Mouse (Mus musculus): Measurements from ENCODE around the gene Fbxo21. TPM values are rescaled to one million over a fixed set of nuclear protein-coding genes. Genes with fewer than 3 reads are reported as not detected.

The Fbxo21 gene
- total and polyA plus RNA-seq, 3 experiments, result 10.7 to 19.3 (median 13.7) TPM

GRCm38 (mm10) chr5:117979082-117979481, 2.6 kb downstream of the Fbxo21 start:
- Histone ChIP-seq H3K4me3 (replicated peaks in 1 of 3; ENCODE audit: low read depth in 2 of 3, low read length in 2 of 3, poor library complexity in 1 of 3) (no peak overlapping the region), H3K4me1 (ENCODE audit: control insufficient read depth in 1 of 2, insufficient read depth in 2 of 2) (peaks cover 9 to 25% of the 10 kb centered on the region in 2 experiments), H3K36me3 (replicated peaks in 1 of 2; ENCODE audit: control insufficient read depth in 1 of 2, insufficient read depth in 1 of 2, low read length in 1 of 2) (peaks cover 31 to 63% of the 10 kb centered on the region in 2 experiments), H3K9me3 (replicated peaks; ENCODE audit: low read length) (no peaks in the 10 kb centered on the region), H3K27ac (ENCODE audit: insufficient read depth, low read depth) (no peak overlapping the region), H3K79me2 (replicated peaks; ENCODE audit: control insufficient read depth, extremely low read depth, insufficient read depth, poor library complexity, severe bottlenecking) (no peaks in the 10 kb centered on the region), H3K9ac (ENCODE audit: insufficient read depth, low read depth) (no peak overlapping the region), H3K27me3 (replicated peaks) (no peaks in the 10 kb centered on the region), H3K4me2 (ENCODE audit: insufficient read depth, low read depth, poor library complexity, severe bottlenecking) (no peak overlapping the region)
- dilution Hi-C loops (cut with MboI; ENCODE audit: extremely low pct_ligation_motif_present, extremely low pct_unique_long_range_greater_than_20kb, low sequenced_read_pairs), result no loop called here
- in situ Hi-C loops (cut with MboI; ENCODE audit: low pct_ligation_motif_present, low pct_unique_long_range_greater_than_20kb, low sequenced_read_pairs), result no loop called here
- TF ChIP-seq GABPA (IDR thresholded peaks at IDR 0.05; ENCODE audit: insufficient replicate concordance, low read depth, low read length) (no peak), CHD1 (IDR thresholded peaks at IDR 0.05; ENCODE audit: low read depth, low read length) (no peak), JUND (conservative IDR thresholded peaks at IDR 0.05; ENCODE audit: low read depth, low read length) (no peak), TCF12 (IDR thresholded peaks at IDR 0.05; ENCODE audit: low read depth, low read length) (no peak), ETS1 (conservative IDR thresholded peaks at IDR 0.05; ENCODE audit: low read depth, low read length) (no peak), CTCF (conservative IDR thresholded peaks at IDR 0.05 in 1 of 2, IDR thresholded peaks at IDR 0.05 in 1 of 2; ENCODE audit: low read depth in 2 of 2, low read length in 2 of 2) (no peak), ZKSCAN1 (IDR thresholded peaks at IDR 0.05; ENCODE audit: borderline replicate concordance, low read depth, low read length) (no peak), ZMIZ1 (IDR thresholded peaks at IDR 0.05; ENCODE audit: low read depth, low read length) (no peak), TBP (conservative IDR thresholded peaks at IDR 0.05; ENCODE audit: low read depth, low read length) (no peak), MYC (IDR thresholded peaks at IDR 0.05; ENCODE audit: low read depth, low read length) (no peak), JUN (IDR thresholded peaks at IDR 0.05; ENCODE audit: insufficient read depth, low read depth, low read length) (no peak), MAX (IDR thresholded peaks at IDR 0.05; ENCODE audit: low read length) (no peak), UBTF (IDR thresholded peaks at IDR 0.05; ENCODE audit: low read depth, low read length) (no peak), ELF1 (IDR thresholded peaks at IDR 0.05; ENCODE audit: low read depth, low read length) (no peak), SIN3A (IDR thresholded peaks at IDR 0.05; ENCODE audit: low read length) (no peak), HCFC1 (IDR thresholded peaks at IDR 0.05; ENCODE audit: low read depth, low read length) (no peak), E2F4 (IDR thresholded peaks at IDR 0.05; ENCODE audit: insufficient replicate concordance, low read depth, low read length) (no peak), BHLHE40 (IDR thresholded peaks at IDR 0.05; ENCODE audit: low read depth, low read length) (no peak), EP300 (IDR thresholded peaks at IDR 0.05; ENCODE audit: low read length) (no peak)
- DNase-seq (ENCODE audit: extremely low read depth), result no peak

- DNase-seq (ENCODE audit: extremely low read depth), result no peak
- dilution Hi-C loops (cut with MboI; ENCODE audit: extremely low pct_ligation_motif_present, extremely low pct_unique_long_range_greater_than_20kb, low sequenced_read_pairs), result no loop called here
- peaks cover 36 to 81% of the 10 kb centered on the region in 2 experiments for H3K36me3 ChIP-seq (replicated peaks in 1 of 2; ENCODE audit: control insufficient read depth in 1 of 2, insufficient read depth in 1 of 2, low read length in 1 of 2)
- in situ Hi-C loops (cut with MboI; ENCODE audit: low pct_ligation_motif_present, low pct_unique_long_range_greater_than_20kb, low sequenced_read_pairs), result no loop called here
- no peak for TF ChIP-seq POLR2A (IDR thresholded peaks at IDR 0.05; ENCODE audit: low read depth, low read length)
- no peak for TF ChIP-seq E2F4 (IDR thresholded peaks at IDR 0.05; ENCODE audit: insufficient replicate concordance, low read depth, low read length)
- no peak for TF ChIP-seq USF2 (conservative IDR thresholded peaks at IDR 0.05; ENCODE audit: low read depth, low read length)
- TF ChIP-seq MEF2A (IDR thresholded peaks at IDR 0.05; ENCODE audit: borderline replicate concordance, low read depth, low read length), result no peak
- TF ChIP-seq UBTF (IDR thresholded peaks at IDR 0.05; ENCODE audit: low read depth, low read length), result no peak
- no peak for TF ChIP-seq MXI1 (IDR thresholded peaks at IDR 0.05; ENCODE audit: low read depth, low read length)
- no peak for TF ChIP-seq MAX (IDR thresholded peaks at IDR 0.05; ENCODE audit: low read length)
- TF ChIP-seq RCOR1 (conservative IDR thresholded peaks at IDR 0.05; ENCODE audit: low read depth, low read length), result no peak
- no peak for TF ChIP-seq NELFE (IDR thresholded peaks at IDR 0.05; ENCODE audit: low read depth, low read length)
- no peak for TF ChIP-seq RAD21 (IDR thresholded peaks at IDR 0.05; ENCODE audit: low read depth, low read length)
- no peak for TF ChIP-seq ELF1 (IDR thresholded peaks at IDR 0.05; ENCODE audit: low read depth, low read length)
- TF ChIP-seq POLR2AphosphoS2 (IDR thresholded peaks at IDR 0.05; ENCODE audit: low read depth, low read length), result no peak
- no peak for TF ChIP-seq JUN (IDR thresholded peaks at IDR 0.05; ENCODE audit: insufficient read depth, low read depth, low read length)
- no peak for TF ChIP-seq HCFC1 (IDR thresholded peaks at IDR 0.05; ENCODE audit: low read depth, low read length)
- no peak for TF ChIP-seq MAZ (IDR thresholded peaks at IDR 0.05; ENCODE audit: low read depth, low read length)
- TF ChIP-seq CTCF (conservative IDR thresholded peaks at IDR 0.05 in 1 of 2, IDR thresholded peaks at IDR 0.05 in 1 of 2; ENCODE audit: low read depth in 2 of 2, low read length in 2 of 2), result no peak
- H3K79me2 ChIP-seq (replicated peaks; ENCODE audit: control insufficient read depth, extremely low read depth, insufficient read depth, poor library complexity, severe bottlenecking), result no peaks in the 10 kb centered on the region
- H3K27ac ChIP-seq (ENCODE audit: insufficient read depth, low read depth), result no peak overlapping the region
- H3K27me3 ChIP-seq (replicated peaks), result no peaks in the 10 kb centered on the region
- no peak overlapping the region for H3K4me3 ChIP-seq (replicated peaks in 1 of 3; ENCODE audit: low read depth in 2 of 3, low read length in 2 of 3, poor library complexity in 1 of 3)
- H3K4me1 ChIP-seq (ENCODE audit: control insufficient read depth in 1 of 2, insufficient read depth in 2 of 2), result peaks cover 9 to 25% of the 10 kb centered on the region in 2 experiments
- H3K4me2 ChIP-seq (ENCODE audit: insufficient read depth, low read depth, poor library complexity, severe bottlenecking), result no peak overlapping the region
- H3K9ac ChIP-seq (ENCODE audit: insufficient read depth, low read depth), result no peak overlapping the region
- H3K9me3 ChIP-seq (replicated peaks; ENCODE audit: low read length), result no peaks in the 10 kb centered on the region
These were observed 4.4 kb downstream of the Fbxo21 start for GRCm38 (mm10) chr5:117980921-117981320.

Measured in CH12.LX (cell line).